8 mouse cellular contexts compared by ENCODE assay signal in genomic region chr9:21152715-21153114, GRCm38 (mm10). TPM values are rescaled to one million over a fixed set of nuclear protein-coding genes. Genes with fewer than 3 reads are reported as not detected.
DNase-seq lines count a peak whose midpoint lies in the region; ATAC-seq lines count a peak whose summit lies in the region.

No protein-coding gene starts in this region.

- no peak for ATAC-seq in forebrain, embryonic 12.5 days (ENCODE audit: low FRiP score)
- peak; percentile 67 for ATAC-seq in megakaryocyte progenitor cell, adult 5-6 weeks (replicated peaks; ENCODE audit: poor library complexity)

- H3K4me1 ChIP-seq in forebrain, embryonic 12.5 days: peaks cover 33% of the 10 kb centered on the region

- no peaks in the 10 kb centered on the region for H3K36me3 ChIP-seq in forebrain, embryonic 12.5 days (replicated peaks)

- H3K27ac ChIP-seq in forebrain, embryonic 12.5 days: no peak overlapping the region

- peak; percentile 41 for DNase-seq in urinary bladder, postnatal 14 days (ENCODE audit: low spot score)
- DNase-seq in urinary bladder, adult 2 months (ENCODE audit: low spot score): no peak
- peak; percentile 63 for DNase-seq in induced T-regulatory cell, adult 2 months (ENCODE audit: low read depth)
- DNase-seq in left cerebral cortex, postnatal 36 days (ENCODE audit: low spot score in 2 of 2): peak; percentile 75
- peak; percentile 44 for DNase-seq in right cerebral cortex, postnatal 4 days
- no peak for DNase-seq in ovary, adult 18-20 months (ENCODE audit: low spot score)

- peak overlapping the region; percentile 49 for H3K4me2 ChIP-seq in forebrain, embryonic 12.5 days

- H3K9ac ChIP-seq in forebrain, embryonic 12.5 days: no peak overlapping the region

- H3K9me3 ChIP-seq in forebrain, embryonic 12.5 days: no peaks in the 10 kb centered on the region

- intact Hi-C loops in left cerebral cortex, postnatal 36 days (cut with DNase I): loop anchor here (2.0 to 5.0 kb wide), 2 partner anchors 16 to 65 kb away; no protein-coding TSS in a partner anchor

- WGBS in forebrain, embryonic 12.5 days: 5% methylated on average over 11 of the region's 11 CpGs

- peaks cover 8% of the 10 kb centered on the region for H3K27me3 ChIP-seq in forebrain, embryonic 12.5 days

- no peak overlapping the region for H3K4me3 ChIP-seq in forebrain, embryonic 12.5 days (replicated peaks)

RNA-seq across cellular contexts. Expression of gene Cdc37, which starts 2.9 kb away (rescaled TPM):
- 198 and 211 TPM in 2 replicates for polyA plus RNA-seq in urinary bladder, adult 2 months (2012; rRNA removed)
- 260 and 272 TPM in 2 replicates for polyA plus RNA-seq in forebrain, embryonic 12.5 days (2016; fragmentation: Nextera tagmentation; extraction: Ambion mirVana)
- 100 to 1,000 TPM; 139 to 155 TPM for total RNA-seq in left cerebral cortex, postnatal 36 days (2021)
- total RNA-seq in megakaryocyte progenitor cell, adult 5-6 weeks (2015): 69.7 and 72.1 TPM in 2 replicates
- 283 and 351 TPM in 2 replicates for total RNA-seq in megakaryocyte progenitor cell, adult 5-6 weeks (2017)

RNA-seq across cellular contexts. Expression of gene Pde4a, which starts 12.8 kb away (rescaled TPM):
- polyA plus RNA-seq in urinary bladder, adult 2 months (2012; rRNA removed): 8.3 and 11.6 TPM in 2 replicates
- polyA plus RNA-seq in forebrain, embryonic 12.5 days (2016; fragmentation: Nextera tagmentation; extraction: Ambion mirVana): 12.8 and 14.5 TPM in 2 replicates
- 10 to 100 TPM; 94.8 to 98.7 TPM for total RNA-seq in left cerebral cortex, postnatal 36 days (2021)
- total RNA-seq in megakaryocyte progenitor cell, adult 5-6 weeks (2015): 11.8 and 15.2 TPM in 2 replicates
- 4.0 and 5.0 TPM in 2 replicates for total RNA-seq in megakaryocyte progenitor cell, adult 5-6 weeks (2017)

RNA-seq across cellular contexts. Expression of gene Tyk2, which starts 21.7 kb away (rescaled TPM):
- 23.9 and 28.5 TPM in 2 replicates for polyA plus RNA-seq in urinary bladder, adult 2 months (2012; rRNA removed)
- 12.8 TPM in 2 replicates for polyA plus RNA-seq in forebrain, embryonic 12.5 days (2016; fragmentation: Nextera tagmentation; extraction: Ambion mirVana)
- total RNA-seq in left cerebral cortex, postnatal 36 days (2021): 10 to 100 TPM in 1 of 2 experiments, 1 to 10 TPM in 1; 9.1 to 15.3 TPM
- 12.0 and 12.5 TPM in 2 replicates for total RNA-seq in megakaryocyte progenitor cell, adult 5-6 weeks (2015)
- 16.7 and 17.9 TPM in 2 replicates for total RNA-seq in megakaryocyte progenitor cell, adult 5-6 weeks (2017)

Comparison
In these comparisons a context has a peak if more than half of its experiments do, and no peak if none do; other contexts are left out.
1. DNase-seq: peak in urinary bladder, postnatal 14 days (single experiment), induced T-regulatory cell, adult 2 months (single experiment), left cerebral cortex, postnatal 36 days (2 of 2) and right cerebral cortex, postnatal 4 days (single experiment); none in urinary bladder, adult 2 months (single experiment) and ovary, adult 18-20 months (single experiment).
2. RNA of gene Pde4a, which starts 12.8 kb away (total RNA-seq): 94.8 to 98.7 TPM in left cerebral cortex, postnatal 36 days; 4.0 to 15.2 TPM in megakaryocyte progenitor cell, adult 5-6 weeks; every median in the first group is over 4 times any median in the second.